Mouse (Mus musculus): ENCODE measurements around the gene Vmn1r1.

GRCm38 (mm10) chr1:182110185-182110584 lies 54.1 kb downstream of the Vmn1r1 start:
- TF ChIP-seq CHD1 (IDR thresholded peaks at IDR 0.05; ENCODE audit: low read depth, low read length) (no peak), ZNF384 (IDR thresholded peaks at IDR 0.05; ENCODE audit: low read depth, low read length) (no peak), CTCF (conservative IDR thresholded peaks at IDR 0.05 in 1 of 2, IDR thresholded peaks at IDR 0.05 in 1 of 2; ENCODE audit: low read depth in 2 of 2, low read length in 2 of 2) (no peak)

Data from CH12.LX (cell line).